Mouse (Mus musculus) heart, adult 10 weeks (tissue): ENCODE results near the gene Qdpr. TPM values are rescaled to one million over a fixed set of nuclear protein-coding genes. Genes with fewer than 3 reads are reported as not detected.

Experiments
- polyA plus RNA-seq: library from polyadenylated mRNA; stranded (reverse); fragments of 350-450 nt; fragmentation: Illumina TruSeq; extraction: RNeasy Lipid Tissue Mini Kit (QIAGEN cat#74804); gene quantifications from one replicate; pipeline ENCODE4 v1.2.3, GENCODE M21; 2014; ENCODE audit warnings: low read depth, low replicate concordance

The Qdpr gene
- polyA plus RNA-seq = 96.3 TPM

DNA sequence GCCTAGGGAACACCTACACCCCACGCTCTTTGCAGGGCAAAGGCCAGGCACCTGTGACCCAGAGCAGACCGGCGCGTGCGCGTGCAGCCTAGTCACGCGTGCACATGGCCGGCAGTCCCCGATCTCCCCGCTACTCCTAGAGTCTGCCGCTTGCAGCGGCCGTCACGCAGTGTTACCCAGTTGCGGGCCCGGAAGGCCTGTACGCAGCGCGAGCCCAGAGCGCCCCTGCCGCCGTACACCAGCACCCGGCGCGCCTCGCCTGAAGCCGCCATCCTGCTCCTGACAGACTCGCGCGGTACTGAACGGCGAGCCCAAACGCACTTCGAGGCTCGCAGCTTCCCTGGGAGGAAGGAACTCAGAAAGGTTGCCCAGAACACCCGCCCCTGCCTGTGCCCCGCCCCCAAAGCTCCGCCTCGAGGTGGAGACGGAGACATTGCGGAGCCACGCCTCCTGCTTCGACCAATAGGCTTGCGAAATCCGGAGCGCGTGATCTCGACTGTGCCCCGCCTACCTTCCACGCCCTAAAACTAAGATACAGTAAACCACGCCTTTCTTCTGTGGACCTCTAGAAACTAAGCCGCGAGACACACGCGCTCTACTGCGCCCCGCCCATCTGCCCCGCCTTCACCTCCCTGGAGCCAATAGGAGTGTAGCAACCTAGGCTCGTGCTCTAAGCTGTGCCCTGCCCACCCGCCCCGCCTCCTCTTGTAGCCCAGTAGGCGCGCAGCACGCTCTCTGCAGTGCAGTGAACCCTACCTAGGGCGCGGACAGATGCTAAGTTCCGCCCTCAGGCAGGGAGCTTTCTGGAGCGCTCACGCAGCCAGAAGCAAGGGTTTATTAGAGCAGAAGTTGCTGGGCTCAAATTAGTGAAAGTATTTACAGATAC, at the start of gene Qdpr:
TSS of gene Qdpr (minus strand) at position 406 of the 886 bp plus-strand sequence.

DNA sequence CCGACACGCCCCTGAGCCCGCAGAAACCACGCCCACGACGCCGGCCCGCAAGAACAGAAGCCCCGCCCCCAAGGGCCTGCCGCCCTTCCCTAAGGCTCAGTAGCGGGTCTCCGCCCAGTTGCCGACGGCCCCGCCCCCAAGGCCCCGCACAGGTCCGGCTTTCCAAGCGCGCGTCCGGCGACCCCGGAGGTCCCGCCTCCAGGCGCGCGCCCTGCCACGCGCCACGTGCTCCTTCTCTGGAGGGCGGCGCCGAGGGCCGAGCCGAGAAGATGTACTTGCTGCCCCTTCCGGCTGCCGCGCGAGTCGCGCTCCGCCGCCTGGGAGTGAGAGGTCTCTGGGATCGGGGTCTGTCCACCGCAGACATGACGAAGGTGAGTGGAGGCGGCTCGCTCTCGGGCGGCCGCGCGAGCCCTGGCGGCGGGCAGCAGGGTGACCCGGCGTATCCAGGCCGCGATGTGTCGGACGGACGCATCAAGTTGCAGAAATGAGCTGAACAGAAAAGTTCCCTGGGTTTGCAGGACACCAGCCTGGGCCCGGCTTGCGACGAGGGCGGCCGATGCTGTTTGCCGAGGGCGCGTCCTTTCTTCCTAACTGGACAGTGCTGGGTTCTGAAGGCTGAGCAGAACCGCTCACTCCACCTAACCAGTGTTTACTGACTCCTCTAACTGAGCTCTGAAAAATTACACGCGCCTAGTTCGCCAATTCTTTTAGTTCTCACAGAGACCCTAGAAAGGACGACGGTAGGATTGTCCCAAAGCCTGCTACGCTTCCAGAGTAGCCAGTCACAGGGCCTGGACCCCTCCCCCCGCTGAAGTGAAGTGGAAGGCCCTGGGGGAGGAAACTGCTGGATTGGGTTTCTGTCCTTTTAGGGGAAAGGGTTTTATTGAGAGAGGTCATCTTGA, 43.4 kb upstream of the Qdpr start, which contains the start of gene Lap3:
TSS of gene Lap3 (plus strand) at position 184 of the 902 bp plus-strand sequence.

DNA sequence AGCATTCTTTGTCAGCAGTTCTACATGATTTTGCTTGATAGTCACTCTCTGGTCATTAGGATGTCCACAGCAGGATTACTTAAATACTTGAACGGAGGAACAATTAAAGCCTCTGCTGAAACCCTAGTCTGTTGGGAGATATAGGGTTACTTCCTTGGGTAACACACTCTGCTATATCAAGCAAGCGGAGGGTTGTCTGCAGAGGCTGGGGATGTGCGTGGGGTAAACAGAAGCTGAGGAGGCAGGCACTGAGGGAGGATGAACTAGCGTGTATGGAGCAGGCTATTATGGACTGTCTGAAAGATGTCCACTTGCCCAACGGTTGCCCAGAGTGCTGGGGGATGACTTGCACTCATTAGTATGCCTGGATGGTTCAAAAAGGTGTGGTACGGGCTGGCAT, 3.4 kb upstream of the Qdpr start, which contains the start of gene Clrn2:
TSS of gene Clrn2 (plus strand) at position 301 of the 400 bp plus-strand sequence.

Other genes with a start within 250 kb of the Qdpr start
- gene Clrn2, start 3.5 kb upstream of the Qdpr start, polyA plus RNA-seq = not detected
- gene Lap3, start 43.1 kb upstream of the Qdpr start, polyA plus RNA-seq = 62.3 TPM
- gene Med28, start 70.0 kb upstream of the Qdpr start, polyA plus RNA-seq = 76.9 TPM
- not detected for gene Fam184b, start 189.4 kb upstream of the Qdpr start, polyA plus RNA-seq
- gene Ncapg, start 219.7 kb upstream of the Qdpr start, polyA plus RNA-seq = not detected